Mouse (Mus musculus): ENCODE measurements around the gene Gm3147. TPM values are rescaled to one million over a fixed set of nuclear protein-coding genes. Genes with fewer than 3 reads are reported as not detected.
"Not testable (repeated sequence)": the region's sequence is repeated elsewhere in the genome, so short reads cannot be mapped to it uniquely, and the experiment has no call there.

Gm3147 gene
- not detected in 2 replicates for polyA plus RNA-seq (2014; fragmentation: Nextera tagmentation; extraction: Ambion mirVana)

- not testable (repeated sequence) for H3K9ac ChIP-seq (ENCODE audit: low read length); H3K4me2 ChIP-seq (ENCODE audit: low read length); H3K36me3 ChIP-seq (ENCODE audit: control insufficient read depth, insufficient read depth, low read length); H3K4me1 ChIP-seq (ENCODE audit: control insufficient read depth, insufficient read depth, low read length); H3K4me3 ChIP-seq (ENCODE audit: low read depth, low read length); H3K27ac ChIP-seq (ENCODE audit: low read depth, low read length); ATAC-seq; H3K9me3 ChIP-seq (replicated peaks; ENCODE audit: control insufficient read depth, low read length); DNase-seq (ENCODE audit: low spot score); H3K27me3 ChIP-seq (replicated peaks; ENCODE audit: control insufficient read depth, insufficient read depth, low read length)
- WGBS, result no CpG with 5 or more reads among the region's 1 CpGs
Observed at GRCm38 (mm10) chr5:94616242-94616641, at the start of gene Gm3147. Gene Gm3147, minus strand, starts transcription at chr5:94616342.

DNA sequence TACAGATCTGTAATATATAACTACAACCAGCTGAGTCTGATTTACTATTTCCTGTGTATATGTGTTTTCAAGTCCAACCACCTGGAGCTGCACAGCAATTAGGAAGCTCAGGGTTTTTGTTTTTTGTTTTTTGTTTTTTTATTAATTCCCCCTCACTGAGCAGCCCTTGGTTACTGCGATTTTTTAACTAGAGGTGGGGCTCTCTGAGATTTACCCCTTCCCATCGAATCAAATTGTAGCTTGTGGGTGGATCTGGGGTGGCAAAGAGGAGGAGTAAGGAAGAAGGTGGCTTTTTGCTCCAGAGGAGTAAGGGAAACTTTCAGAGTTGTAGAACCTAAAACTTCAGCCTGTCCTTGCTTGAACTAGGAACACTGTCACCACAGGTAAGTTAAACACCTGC, 31.9 kb upstream of the Gm3147 start, which contains the start of gene Gm6205:
Gene Gm6205 (plus strand): TSS at position 301 of the 400 bp plus-strand sequence.
- H3K4me1 ChIP-seq (ENCODE audit: control insufficient read depth, insufficient read depth, low read length); DNase-seq (ENCODE audit: low spot score); H3K27me3 ChIP-seq (replicated peaks; ENCODE audit: control insufficient read depth, insufficient read depth, low read length); H3K36me3 ChIP-seq (ENCODE audit: control insufficient read depth, insufficient read depth, low read length); H3K4me2 ChIP-seq (ENCODE audit: low read length); H3K9ac ChIP-seq (ENCODE audit: low read length); H3K4me3 ChIP-seq (ENCODE audit: low read depth, low read length); H3K27ac ChIP-seq (ENCODE audit: low read depth, low read length); ATAC-seq; H3K9me3 ChIP-seq (replicated peaks; ENCODE audit: control insufficient read depth, low read length): not testable (repeated sequence)
- WGBS, result no CpG with 5 or more reads among the region's 2 CpGs

GRCm38 (mm10) chr5:94623679-94624078, 7.5 kb upstream of the Gm3147 start, which contains the start of gene Gm6509:
Gene Gm6509, plus strand, starts transcription at chr5:94623979.
- H3K9ac ChIP-seq (ENCODE audit: low read length); H3K36me3 ChIP-seq (ENCODE audit: control insufficient read depth, insufficient read depth, low read length); H3K4me2 ChIP-seq (ENCODE audit: low read length); ATAC-seq; H3K9me3 ChIP-seq (replicated peaks; ENCODE audit: control insufficient read depth, low read length); H3K27ac ChIP-seq (ENCODE audit: low read depth, low read length); H3K4me3 ChIP-seq (ENCODE audit: low read depth, low read length); DNase-seq (ENCODE audit: low spot score); H3K27me3 ChIP-seq (replicated peaks; ENCODE audit: control insufficient read depth, insufficient read depth, low read length); H3K4me1 ChIP-seq (ENCODE audit: control insufficient read depth, insufficient read depth, low read length): not testable (repeated sequence)
- no CpG with 5 or more reads among the region's 2 CpGs for WGBS

Other genes starting within 250 kb of the Gm3147 start
- gene Gm7682, start 170.6 kb downstream of the Gm3147 start, polyA plus RNA-seq (2014; fragmentation: Nextera tagmentation; extraction: Ambion mirVana), result not detected in 2 replicates
- gene Gm3139, start 90.1 kb downstream of the Gm3147 start, polyA plus RNA-seq (2014; fragmentation: Nextera tagmentation; extraction: Ambion mirVana), result not detected in 2 replicates
- gene Gm6509, start 7.6 kb upstream of the Gm3147 start, polyA plus RNA-seq (2014; fragmentation: Nextera tagmentation; extraction: Ambion mirVana), result not detected in 2 replicates
- not detected in 2 replicates for gene Gm6205, start 32.0 kb upstream of the Gm3147 start, polyA plus RNA-seq (2014; fragmentation: Nextera tagmentation; extraction: Ambion mirVana)
- gene Gm3183, start 249.1 kb upstream of the Gm3147 start, polyA plus RNA-seq (2014; fragmentation: Nextera tagmentation; extraction: Ambion mirVana), result not detected in 2 replicates

All from forebrain, embryonic 14.5 days (tissue).